Mouse (Mus musculus) intestine, embryonic 16.5 days (tissue): ENCODE results near the gene Atp9a. TPM values are rescaled to one million over a fixed set of nuclear protein-coding genes. Genes with fewer than 3 reads are reported as not detected.
"Not testable (repeated sequence)": the region's sequence is repeated elsewhere in the genome, so short reads cannot be mapped to it uniquely, and the experiment has no call there.

Experiments
- ATAC-seq: fragments of 200-750 bp; cut with Nextera tagmentation; 2 replicates; pipeline ENCODE4 v1.8.0; 2017; ENCODE audit warnings: moderate TSS enrichment, moderate library complexity
- H3K27ac ChIP-seq: fragments of 300-500 bp; sonication (generic); 2 replicates; pipeline ENCODE4 v1.5.1; 2014; ENCODE audit warnings: mild to moderate bottlenecking, low read length
- H3K27me3 ChIP-seq: fragments of 300-500 bp; sonication (generic); replicated peaks from 2 replicates; pipeline ENCODE4 v1.6.1; 2014; ENCODE audit warnings: low read length, control low read depth, mixed read lengths; ENCODE audit not compliant: control insufficient read depth, insufficient read depth
- H3K36me3 ChIP-seq: fragments of 300-500 bp; sonication (generic); 2 replicates; pipeline ENCODE4 v1.6.1; 2014; ENCODE audit warnings: low read length, control low read depth; ENCODE audit not compliant: control insufficient read depth, insufficient read depth
- H3K4me1 ChIP-seq: fragments of 300-500 bp; sonication (generic); 2 replicates; pipeline ENCODE4 v1.6.1; 2014; ENCODE audit warnings: low read length, control low read depth, mixed read lengths; ENCODE audit not compliant: control insufficient read depth, insufficient read depth
- H3K4me2 ChIP-seq: fragments of 300-500 bp; sonication (generic); 2 replicates; pipeline ENCODE4 v1.6.1; 2014; ENCODE audit warnings: low read depth, low read length, control low read depth
- H3K4me3 ChIP-seq: fragments of 300-500 bp; sonication (generic); 2 replicates; pipeline ENCODE4 v1.5.1; 2014; ENCODE audit warnings: mild to moderate bottlenecking, low read length
- H3K9ac ChIP-seq: fragments of 300-500 bp; sonication (generic); 2 replicates; pipeline ENCODE4 v1.6.1; 2014; ENCODE audit warnings: low read depth, low read length
- H3K9me3 ChIP-seq: fragments of 300-500 bp; sonication (generic); 2 replicates; pipeline ENCODE4 v1.6.1; 2016; ENCODE audit warnings: low read length, control low read depth; ENCODE audit not compliant: control insufficient read depth
- WGBS: fragments of 180-500 bp; shearing (Covaris S2); extraction: QIAGEN DNeasy Blood & Tissue Kit; methylation state at CpG from one replicate; pipeline ENCODE4 v1.1.7; 2014; 5-methylcytosine and 5-hydroxymethylcytosine counted together
- polyA plus RNA-seq: library from polyadenylated mRNA; unstranded; fragments of >200 nt; fragmentation: Nextera tagmentation; extraction: Ambion mirVana; gene quantifications from 2 replicates; pipeline ENCODE4 v1.2.1, GENCODE M21; 2015

Gene Atp9a
- polyA plus RNA-seq, 1 experiment from 2014 or later: 24.9 TPM

- peak overlapping the region; percentile 62 for H3K4me3 ChIP-seq
- peaks cover 20% of the 10 kb centered on the region for H3K4me1 ChIP-seq
- peak; percentile 80 for ATAC-seq
- H3K36me3 ChIP-seq: no peaks in the 10 kb centered on the region
- H3K4me2 ChIP-seq: peak overlapping the region; percentile 98
- H3K9me3 ChIP-seq: no peaks in the 10 kb centered on the region
- peaks cover 27% of the 10 kb centered on the region for H3K27me3 ChIP-seq
- peak overlapping the region; percentile 29; the same call in 1 of the 2 replicates for H3K27ac ChIP-seq
- under 1% methylated on average over 51 of the region's 52 CpGs for WGBS
- H3K9ac ChIP-seq: peak overlapping the region; percentile 70
Observed at GRCm38 (mm10) chr2:168766538-168767361, 24.5 kb upstream of the Atp9a start.

- peak overlapping the region; percentile 70 for H3K9ac ChIP-seq
- H3K36me3 ChIP-seq: no peaks in the 10 kb centered on the region
- ATAC-seq: peak; percentile 36; the same call in 1 of the 2 replicates
- no peaks in the 10 kb centered on the region for H3K9me3 ChIP-seq
- under 1% methylated on average over 65 of the region's 65 CpGs for WGBS
- peaks cover 20% of the 10 kb centered on the region for H3K4me1 ChIP-seq
- H3K4me2 ChIP-seq: peak overlapping the region; percentile 98
- H3K27me3 ChIP-seq: peaks cover 27% of the 10 kb centered on the region
- H3K4me3 ChIP-seq: peak overlapping the region; percentile 62
- H3K27ac ChIP-seq: peak overlapping the region; percentile 25; the same call in 1 of the 2 replicates
Observed at GRCm38 (mm10) chr2:168765696-168766537, 23.7 kb upstream of the Atp9a start.

GRCm38 (mm10) chr2:168765065-168765681 is 23.0 kb upstream of the Atp9a start:
- Histone ChIP-seq H3K36me3 (no peaks in the 10 kb centered on the region), H3K27ac (no peak overlapping the region; the same call in 1 of the 2 replicates), H3K9ac (peak overlapping the region; percentile 70), H3K4me2 (peak overlapping the region; percentile 98), H3K4me3 (peak overlapping the region; percentile 62), H3K4me1 (peaks cover 20% of the 10 kb centered on the region), H3K9me3 (no peaks in the 10 kb centered on the region), H3K27me3 (peaks cover 27% of the 10 kb centered on the region)
- 2% methylated on average over 32 of the region's 32 CpGs for WGBS
- ATAC-seq: peak; percentile 53

DNA sequence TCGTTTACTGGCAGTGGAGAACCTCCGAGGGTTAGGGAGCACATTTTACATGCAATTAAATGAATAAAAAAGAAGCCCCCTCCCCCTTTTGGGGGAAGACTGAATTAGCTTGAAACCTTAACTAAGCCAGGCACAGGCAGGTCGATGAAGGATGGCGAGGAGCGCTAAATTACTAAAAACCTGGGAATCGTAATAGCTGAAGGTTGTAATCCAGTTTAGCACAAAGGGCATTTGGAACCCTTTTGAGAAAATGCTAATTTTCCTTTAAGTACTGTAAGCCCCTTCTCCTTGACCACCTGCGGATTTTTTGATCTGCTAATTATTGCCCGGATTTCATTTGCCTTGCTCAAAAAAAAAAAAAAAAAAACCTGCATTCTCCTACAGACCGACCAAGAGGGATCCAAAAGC is 22.3 kb upstream of the Atp9a start:
- Histone ChIP-seq H3K9me3 (no peaks in the 10 kb centered on the region), H3K4me2 (no peak overlapping the region), H3K4me1 (peaks cover 20% of the 10 kb centered on the region), H3K9ac (no peak overlapping the region), H3K36me3 (no peaks in the 10 kb centered on the region), H3K27ac (no peak overlapping the region), H3K27me3 (peaks cover 27% of the 10 kb centered on the region), H3K4me3 (no peak overlapping the region)
- WGBS: 41% methylated on average over 9 of the region's 9 CpGs
- ATAC-seq: no peak

DNA sequence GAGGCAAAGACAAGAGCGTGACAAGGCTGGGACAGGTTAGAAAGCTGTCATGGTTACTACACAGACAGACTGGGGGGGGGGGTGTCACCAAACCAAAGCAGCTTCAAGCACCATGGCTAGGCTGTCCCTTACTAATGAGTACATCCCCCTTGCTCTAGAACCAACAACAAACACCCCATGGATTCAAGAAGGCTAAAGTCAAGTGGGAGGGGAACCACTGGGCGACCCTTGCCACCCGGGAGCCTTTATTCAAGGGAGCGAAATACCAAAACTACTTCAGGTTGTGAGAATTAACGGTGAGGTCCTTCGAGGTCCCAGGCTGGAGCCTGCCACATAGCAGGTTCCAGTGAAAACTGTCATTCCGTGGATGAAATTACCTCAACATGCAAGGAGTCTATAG is 21.6 kb upstream of the Atp9a start:
- peaks cover 20% of the 10 kb centered on the region for H3K4me1 ChIP-seq
- H3K27ac ChIP-seq: no peak overlapping the region
- ATAC-seq: no peak
- H3K36me3 ChIP-seq: no peaks in the 10 kb centered on the region
- H3K9ac ChIP-seq: no peak overlapping the region
- H3K9me3 ChIP-seq: no peaks in the 10 kb centered on the region
- WGBS: 35% methylated on average over 7 of the region's 7 CpGs
- H3K4me2 ChIP-seq: no peak overlapping the region
- no peak overlapping the region for H3K4me3 ChIP-seq
- peaks cover 27% of the 10 kb centered on the region for H3K27me3 ChIP-seq

DNA sequence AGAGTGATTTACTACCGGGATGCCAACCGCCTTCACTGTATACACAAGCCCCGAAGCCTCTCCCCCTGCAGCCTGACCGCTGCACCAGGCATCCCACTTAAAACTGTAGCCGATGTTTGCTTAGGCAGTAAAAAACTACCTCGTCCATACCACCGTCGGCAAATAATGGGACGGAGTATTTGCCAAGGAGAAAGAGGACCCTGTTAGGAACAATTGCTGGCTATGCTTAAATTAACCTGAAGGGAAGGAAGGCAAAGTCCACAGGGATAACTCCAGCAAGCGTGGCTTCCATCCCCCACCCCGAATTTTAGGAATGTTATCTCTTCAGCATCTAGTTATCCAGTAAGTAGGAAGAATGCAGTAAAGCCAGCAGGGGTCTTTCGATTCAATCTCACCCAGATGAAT is 20.2 kb upstream of the Atp9a start:
- H3K4me2 ChIP-seq: 0 out of 2 replicates have a peak overlapping the region, but pooled peaks have one; percentile 27
- H3K9me3 ChIP-seq: no peaks in the 10 kb centered on the region
- H3K4me1 ChIP-seq: peaks cover 20% of the 10 kb centered on the region
- peaks cover 25% of the 10 kb centered on the region for H3K27me3 ChIP-seq
- 4% methylated on average over 12 of the region's 12 CpGs for WGBS
- no peaks in the 10 kb centered on the region for H3K36me3 ChIP-seq
- no peak for ATAC-seq
- no peak overlapping the region for H3K27ac ChIP-seq
- H3K9ac ChIP-seq: no peak overlapping the region; the same call in 1 of the 2 replicates
- H3K4me3 ChIP-seq: no peak overlapping the region

DNA sequence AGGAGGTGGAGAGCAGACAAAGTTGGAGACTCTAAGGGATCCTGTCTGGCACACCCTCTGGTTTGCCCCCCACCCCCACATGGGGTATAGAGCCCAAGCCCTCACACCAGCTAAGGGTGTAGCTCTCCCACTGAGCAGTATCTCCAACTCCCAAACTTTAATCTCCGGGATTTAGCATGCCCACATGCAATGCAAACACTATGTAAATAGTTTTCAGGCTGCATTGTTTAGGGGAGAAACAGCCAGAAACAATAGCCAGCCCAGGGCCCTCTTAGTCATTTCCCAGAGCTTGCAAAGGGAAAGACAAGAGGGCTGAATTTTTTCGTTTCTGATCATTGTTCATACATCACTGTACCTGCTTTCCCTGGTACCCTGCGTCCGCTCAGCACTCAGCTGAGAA is 19.7 kb upstream of the Atp9a start:
- no peak for ATAC-seq
- peaks cover 20% of the 10 kb centered on the region for H3K4me1 ChIP-seq
- H3K27ac ChIP-seq: no peak overlapping the region
- 21% methylated on average over 4 of the region's 4 CpGs for WGBS
- 0 out of 2 replicates have a peak overlapping the region, but pooled peaks have one; percentile 27 for H3K4me2 ChIP-seq
- H3K4me3 ChIP-seq: no peak overlapping the region
- peaks cover 20% of the 10 kb centered on the region for H3K27me3 ChIP-seq
- no peaks in the 10 kb centered on the region for H3K9me3 ChIP-seq
- no peaks in the 10 kb centered on the region for H3K36me3 ChIP-seq
- no peak overlapping the region; the same call in 1 of the 2 replicates for H3K9ac ChIP-seq

DNA sequence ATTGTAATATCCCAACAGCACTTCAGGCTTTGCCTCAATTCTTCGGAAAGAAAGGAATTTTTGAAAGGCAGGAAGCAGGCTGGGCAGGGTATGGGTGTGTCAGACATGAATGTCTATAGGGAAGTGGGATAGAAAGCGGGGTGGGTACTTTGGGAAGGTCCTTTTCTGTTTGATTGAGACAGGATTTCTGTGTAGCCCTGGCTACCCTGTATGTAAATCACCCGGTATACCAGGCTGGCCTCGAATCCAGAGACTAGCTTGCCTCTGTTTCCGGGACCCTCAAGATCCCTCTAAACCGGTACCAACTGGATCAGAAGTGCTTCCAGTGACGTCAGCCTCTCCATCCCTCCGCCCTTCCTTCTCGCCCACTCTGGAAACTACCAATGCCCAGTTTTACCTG is 18.9 kb upstream of the Atp9a start:
- peaks cover 14% of the 10 kb centered on the region for H3K4me1 ChIP-seq
- no peaks in the 10 kb centered on the region for H3K9me3 ChIP-seq
- H3K27me3 ChIP-seq: peaks cover 16% of the 10 kb centered on the region
- no peak overlapping the region for H3K4me3 ChIP-seq
- no peak overlapping the region for H3K9ac ChIP-seq
- no peak overlapping the region for H3K27ac ChIP-seq
- WGBS: 74% methylated on average over 9 of the region's 9 CpGs
- no peak overlapping the region for H3K4me2 ChIP-seq
- ATAC-seq: no peak
- H3K36me3 ChIP-seq: no peaks in the 10 kb centered on the region

- H3K4me3 ChIP-seq, H3K4me1 ChIP-seq, H3K4me2 ChIP-seq, H3K27me3 ChIP-seq, H3K9ac ChIP-seq, H3K9me3 ChIP-seq, H3K27ac ChIP-seq, ATAC-seq, H3K36me3 ChIP-seq: not testable (repeated sequence)
- WGBS: 91% methylated on average over 10 of the region's 10 CpGs
Observed at GRCm38 (mm10) chr2:168744406-168744805, 2.2 kb upstream of the Atp9a start.
